Mouse (Mus musculus) limb, embryonic 11.5 days (tissue): Measurements from ENCODE around the gene Spsb4. TPM values are rescaled to one million over a fixed set of nuclear protein-coding genes. Genes with fewer than 3 reads are reported as not detected.
"Not testable (repeated sequence)": the region's sequence is repeated elsewhere in the genome, so short reads cannot be mapped to it uniquely, and the experiment has no call there.

Source experiments
- ATAC-seq: fragments of 200-750 bp; cut with Nextera tagmentation; 2 replicates; pipeline ENCODE4 v1.8.0; 2017; ENCODE audit warnings: low read depth; ENCODE audit not compliant: insufficient number of reproducible peaks, low FRiP score, low TSS enrichment
- DNase-seq: peaks from one replicate; pipeline ENCODE4 v3.0.0-alpha.2; 2015; ENCODE audit warnings: low spot score
- H3K27ac ChIP-seq: fragments of 300-500 bp; sonication (generic); replicated peaks from 2 replicates; pipeline ENCODE4 v1.5.1; 2014; ENCODE audit warnings: low read depth, mild to moderate bottlenecking, low read length
- H3K27me3 ChIP-seq: fragments of 300-500 bp; sonication (generic); 2 replicates; pipeline ENCODE4 v1.6.1; 2014; ENCODE audit warnings: mild to moderate bottlenecking, low read length, mixed read lengths; ENCODE audit not compliant: control insufficient read depth, insufficient read depth
- H3K36me3 ChIP-seq: fragments of 300-500 bp; sonication (generic); 2 replicates; pipeline ENCODE4 v1.6.1; 2014; ENCODE audit warnings: mild to moderate bottlenecking, low read length, moderate library complexity, mixed read lengths; ENCODE audit not compliant: control insufficient read depth, insufficient read depth
- H3K4me1 ChIP-seq: fragments of 300-500 bp; sonication (generic); 2 replicates; pipeline ENCODE4 v1.6.1; 2014; ENCODE audit warnings: low read length, mixed read lengths; ENCODE audit not compliant: control insufficient read depth, insufficient read depth
- H3K4me2 ChIP-seq: fragments of 300-500 bp; sonication (generic); 2 replicates; pipeline ENCODE4 v1.6.1; 2014; ENCODE audit warnings: low read depth, mild to moderate bottlenecking, moderate library complexity; ENCODE audit not compliant: severe bottlenecking
- H3K4me3 ChIP-seq: fragments of 300-500 bp; sonication (generic); 2 replicates; pipeline ENCODE4 v1.5.1; 2014; ENCODE audit warnings: low read depth, low read length
- H3K9ac ChIP-seq: fragments of 300-500 bp; sonication (generic); 2 replicates; pipeline ENCODE4 v1.6.1; 2014; ENCODE audit warnings: mild to moderate bottlenecking, low read length
- H3K9me3 ChIP-seq: fragments of 300-500 bp; sonication (generic); 2 replicates; pipeline ENCODE4 v1.6.1; 2016; ENCODE audit warnings: low read length; ENCODE audit not compliant: control insufficient read depth
- WGBS: fragments of 180-500 bp; shearing (Covaris S2); extraction: QIAGEN DNeasy Blood & Tissue Kit; methylation state at CpG from one replicate; pipeline ENCODE4 v1.1.7; 2014; 5-methylcytosine and 5-hydroxymethylcytosine counted together
- polyA plus RNA-seq: library from polyadenylated mRNA; unstranded; fragments of >200 nt; fragmentation: Nextera tagmentation; extraction: Ambion mirVana; gene quantifications from 2 replicates; pipeline ENCODE4 v1.2.1, GENCODE M21; 2014

The Spsb4 gene
- polyA plus RNA-seq, 1 experiment from 2014 or later, result 44.5 TPM

DNA sequence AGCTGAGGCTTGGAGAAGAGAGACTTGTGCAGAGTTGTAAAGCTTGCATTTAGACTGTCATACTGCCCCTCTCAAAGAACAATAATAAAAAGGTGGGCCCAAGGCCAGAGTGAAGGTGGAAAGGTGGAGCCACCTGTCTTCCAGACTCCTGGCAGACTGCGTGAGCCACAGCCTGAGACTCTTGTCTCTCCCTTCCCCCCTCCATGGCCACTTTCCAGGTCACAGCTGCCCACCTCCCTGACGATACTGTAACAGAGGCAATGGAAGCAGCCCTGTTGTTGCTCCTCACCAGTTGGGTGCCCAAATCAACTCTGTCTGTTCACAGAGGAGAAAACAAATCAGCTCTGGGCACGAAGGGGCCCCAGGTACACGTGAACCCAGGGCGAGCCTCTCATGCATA is 71.5 kb downstream of the Spsb4 start:
- Histone ChIP-seq H3K36me3 (no peaks in the 10 kb centered on the region), H3K9me3 (no peaks in the 10 kb centered on the region), H3K4me3 (no peak overlapping the region), H3K4me1 (peaks cover 7% of the 10 kb centered on the region; the same call in 1 of the 2 replicates), H3K4me2 (no peak overlapping the region), H3K27me3 (no peaks in the 10 kb centered on the region), H3K27ac (no peak overlapping the region), H3K9ac (no peak overlapping the region)
- no peak for DNase-seq
- ATAC-seq, result no peak
- 83% methylated on average over 5 of the region's 5 CpGs for WGBS

- WGBS, result 78% methylated on average over 16 of the region's 16 CpGs
- Histone ChIP-seq H3K4me1 (peaks cover 7% of the 10 kb centered on the region; the same call in 1 of the 2 replicates), H3K4me3 (no peak overlapping the region), H3K36me3 (peaks cover 4% of the 10 kb centered on the region; the same call in 1 of the 2 replicates), H3K27me3 (no peaks in the 10 kb centered on the region), H3K4me2 (no peak overlapping the region), H3K27ac (no peak overlapping the region), H3K9ac (no peak overlapping the region), H3K9me3 (no peaks in the 10 kb centered on the region; the same call in 1 of the 2 replicates)
- ATAC-seq (no peak), DNase-seq (no peak)
These were observed 74.1 kb downstream of the Spsb4 start for GRCm38 (mm10) chr9:96944517-96944916.

DNA sequence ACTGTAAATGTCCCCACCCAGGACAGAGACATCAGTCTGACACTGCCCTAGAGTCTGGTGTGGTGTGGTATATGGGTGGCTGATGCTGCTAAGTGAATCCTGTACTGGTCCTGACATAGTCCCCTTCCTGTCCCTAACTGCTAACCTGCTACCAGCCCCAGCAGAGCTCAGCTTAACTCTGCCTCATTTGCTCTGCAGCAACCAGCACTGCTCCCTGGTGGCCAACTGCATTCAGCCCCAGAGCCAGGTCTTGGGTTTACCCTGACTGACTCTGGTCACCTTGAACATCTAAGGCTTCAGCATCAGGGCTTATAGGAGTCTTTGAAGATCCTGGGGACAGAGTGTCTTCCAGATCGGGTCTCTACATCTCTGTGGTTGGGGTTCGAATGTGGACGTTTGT is 75.7 kb downstream of the Spsb4 start:
- Histone ChIP-seq H3K27ac (no peak overlapping the region), H3K4me1 (0 out of 2 replicates have a peak, but pooled peaks cover 2% of the 10 kb centered on the region), H3K36me3 (peaks cover 4% of the 10 kb centered on the region; the same call in 1 of the 2 replicates), H3K4me2 (no peak overlapping the region), H3K9ac (no peak overlapping the region), H3K4me3 (no peak overlapping the region), H3K27me3 (no peaks in the 10 kb centered on the region), H3K9me3 (no peaks in the 10 kb centered on the region; the same call in 1 of the 2 replicates)
- WGBS, result 84% methylated on average over 3 of the region's 3 CpGs
- ATAC-seq (no peak), DNase-seq (no peak)

DNA sequence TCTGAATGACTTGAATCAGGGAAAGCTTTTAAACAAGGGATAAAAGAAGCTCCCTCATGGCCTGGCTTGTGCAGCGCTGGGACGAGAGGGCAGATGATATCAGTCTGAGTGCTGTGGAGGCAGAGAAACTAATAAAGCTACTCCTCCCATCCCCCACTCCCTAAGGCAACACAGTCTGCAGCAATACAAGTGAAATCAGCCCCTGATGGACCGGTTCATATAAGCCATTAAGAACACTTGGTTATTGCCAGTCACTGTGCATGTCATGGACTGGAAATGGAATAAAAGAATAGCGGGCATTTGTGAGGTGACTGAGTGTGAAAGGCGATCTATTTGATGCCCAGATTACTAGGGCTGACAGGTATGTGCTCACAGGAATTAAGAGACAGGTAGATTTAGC is 79.8 kb downstream of the Spsb4 start:
- no peak for ATAC-seq
- Histone ChIP-seq H3K27ac (no peak overlapping the region), H3K4me1 (no peaks in the 10 kb centered on the region), H3K27me3 (no peaks in the 10 kb centered on the region), H3K9ac (no peak overlapping the region), H3K4me2 (no peak overlapping the region), H3K9me3 (no peaks in the 10 kb centered on the region; the same call in 1 of the 2 replicates), H3K36me3 (peaks cover 4% of the 10 kb centered on the region; the same call in 1 of the 2 replicates), H3K4me3 (no peak overlapping the region)
- WGBS, result 68% methylated on average over 5 of the region's 5 CpGs
- no peak for DNase-seq

GRCm38 (mm10) chr9:96936427-96936826 is 82.2 kb downstream of the Spsb4 start:
- H3K9me3 ChIP-seq, H3K27me3 ChIP-seq: not testable (repeated sequence)
- WGBS, result 88% methylated on average over 2 of the region's 2 CpGs

GRCm38 (mm10) chr9:96935556-96936300 is 82.9 kb downstream of the Spsb4 start:
- Histone ChIP-seq H3K4me2 (no peak overlapping the region), H3K9ac (no peak overlapping the region), H3K4me1 (no peaks in the 10 kb centered on the region), H3K27me3 (no peaks in the 10 kb centered on the region), H3K9me3 (no peaks in the 10 kb centered on the region; the same call in 1 of the 2 replicates), H3K36me3 (no peaks in the 10 kb centered on the region), H3K4me3 (no peak overlapping the region), H3K27ac (no peak overlapping the region)
- ATAC-seq, result no peak
- 63% methylated on average over 15 of the region's 15 CpGs for WGBS
- no peak for DNase-seq

More at GRCm38 (mm10) chr9:96936427-96936826, 82.2 kb downstream of the Spsb4 start:
- H3K4me1 ChIP-seq, H3K27ac ChIP-seq, H3K4me3 ChIP-seq, ATAC-seq, H3K36me3 ChIP-seq, DNase-seq, H3K9ac ChIP-seq, H3K4me2 ChIP-seq: not testable (repeated sequence)

DNA sequence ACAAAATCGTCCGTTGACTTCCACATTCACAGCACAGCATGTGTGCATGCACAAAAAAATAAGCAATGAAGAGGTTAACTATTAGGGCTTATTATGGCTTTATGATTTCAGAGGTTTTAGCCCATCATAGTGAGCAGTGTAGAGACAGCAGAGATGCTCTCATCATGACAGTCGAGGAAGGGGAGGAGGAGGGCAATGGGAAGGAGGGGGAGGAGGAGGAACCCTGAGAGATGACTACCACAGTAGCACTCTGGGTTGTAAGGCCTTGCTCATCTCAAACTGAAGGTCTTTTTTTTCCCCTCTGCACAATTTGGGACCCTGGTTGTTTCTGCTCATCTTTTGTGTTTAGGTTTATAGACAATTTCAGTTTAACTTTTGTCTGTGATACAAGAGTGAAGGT is 83.8 kb downstream of the Spsb4 start:
- Histone ChIP-seq H3K9ac (no peak overlapping the region), H3K4me2 (no peak overlapping the region), H3K27ac (no peak overlapping the region), H3K36me3 (no peaks in the 10 kb centered on the region), H3K4me3 (no peak overlapping the region), H3K27me3 (no peaks in the 10 kb centered on the region), H3K9me3 (no peaks in the 10 kb centered on the region; the same call in 1 of the 2 replicates), H3K4me1 (no peaks in the 10 kb centered on the region)
- WGBS, result 78% methylated on average over 3 of the region's 3 CpGs
- ATAC-seq (no peak), DNase-seq (no peak)

GRCm38 (mm10) chr9:96932751-96933150 is 85.9 kb downstream of the Spsb4 start:
- Histone ChIP-seq H3K4me1 (no peaks in the 10 kb centered on the region), H3K36me3 (no peaks in the 10 kb centered on the region), H3K27me3 (no peaks in the 10 kb centered on the region), H3K9me3 (no peaks in the 10 kb centered on the region; the same call in 1 of the 2 replicates), H3K4me2 (no peak overlapping the region), H3K27ac (no peak overlapping the region), H3K4me3 (no peak overlapping the region), H3K9ac (no peak overlapping the region)
- no peak for DNase-seq
- no peak for ATAC-seq
- 92% methylated on average over 8 of the region's 8 CpGs for WGBS
